Mouse (Mus musculus): Measurements from ENCODE around the gene Pias1.

The Pias1 gene

GRCm38 (mm10) chr9:62987824-62988223 is at the start of gene Pias1:
Gene Pias1 (minus strand): TSS chr9:62987924.
- no peak for DNase-seq

GRCm38 (mm10) chr9:63035431-63035830 is 47.7 kb upstream of the Pias1 start:
- DNase-seq: no peak

GRCm38 (mm10) chr9:63031011-63031782 is 43.5 kb upstream of the Pias1 start:
- peak; percentile 87 for DNase-seq

- DNase-seq: no peak
Observed at GRCm38 (mm10) chr9:63022486-63022885, 34.8 kb upstream of the Pias1 start.

- DNase-seq: no peak
Observed at GRCm38 (mm10) chr9:63007371-63007770, 19.6 kb upstream of the Pias1 start.

GRCm38 (mm10) chr9:63006081-63006820 is 18.5 kb upstream of the Pias1 start:
- no peak for DNase-seq

- no peak for DNase-seq
Observed at GRCm38 (mm10) chr9:62998561-62998960, 10.8 kb upstream of the Pias1 start.

- DNase-seq: no peak
Observed at GRCm38 (mm10) chr9:62997626-62998025, 9.9 kb upstream of the Pias1 start.

GRCm38 (mm10) chr9:62995186-62995585 is 7.5 kb upstream of the Pias1 start:
- DNase-seq: peak; percentile 81

GRCm38 (mm10) chr9:62990134-62990533 is 2.4 kb upstream of the Pias1 start:
- no peak for DNase-seq

GRCm38 (mm10) chr9:62980777-62981202 is 6.9 kb downstream of the Pias1 start:
- peak; percentile 97 for DNase-seq

- DNase-seq: peak; percentile 27
Observed at GRCm38 (mm10) chr9:62980162-62980776, 7.5 kb downstream of the Pias1 start.

GRCm38 (mm10) chr9:62979461-62980161 is 8.1 kb downstream of the Pias1 start:
- DNase-seq: no peak

- no peak for DNase-seq
Observed at GRCm38 (mm10) chr9:62977152-62977551, 10.6 kb downstream of the Pias1 start.

GRCm38 (mm10) chr9:62975830-62976229 is 11.9 kb downstream of the Pias1 start:
- DNase-seq: no peak

- DNase-seq: peak; percentile 56
Observed at GRCm38 (mm10) chr9:62974439-62974838, 13.3 kb downstream of the Pias1 start.

- peak; percentile 57 for DNase-seq
Observed at GRCm38 (mm10) chr9:62972073-62972745, 15.5 kb downstream of the Pias1 start.

GRCm38 (mm10) chr9:62970345-62970744 is 17.4 kb downstream of the Pias1 start:
- no peak for DNase-seq

- peak; percentile 65 for DNase-seq
Observed at GRCm38 (mm10) chr9:62966018-62966417, 21.7 kb downstream of the Pias1 start.

GRCm38 (mm10) chr9:62952713-62953112 is 35.0 kb downstream of the Pias1 start:
- DNase-seq: no peak

GRCm38 (mm10) chr9:62945346-62945745 is 42.4 kb downstream of the Pias1 start:
- DNase-seq: no peak

- no peak for DNase-seq
Observed at GRCm38 (mm10) chr9:62944063-62944462, 43.7 kb downstream of the Pias1 start.
